Mouse (Mus musculus) erythroblast, embryonic 14.5 days (primary cell): ENCODE results near the gene Lhb.

Experiments
- GATA1 ChIP-seq: IDR thresholded peaks from 2 replicates; pipeline ENCODE4 v1.6.1; 2012; ENCODE audit warnings: low read length, inconsistent platforms, mixed read lengths
- TAL1 ChIP-seq: IDR thresholded peaks from 3 replicates; pipeline ENCODE4 v1.6.1; 2012; ENCODE audit warnings: low read length, inconsistent platforms, mixed read lengths

DNA sequence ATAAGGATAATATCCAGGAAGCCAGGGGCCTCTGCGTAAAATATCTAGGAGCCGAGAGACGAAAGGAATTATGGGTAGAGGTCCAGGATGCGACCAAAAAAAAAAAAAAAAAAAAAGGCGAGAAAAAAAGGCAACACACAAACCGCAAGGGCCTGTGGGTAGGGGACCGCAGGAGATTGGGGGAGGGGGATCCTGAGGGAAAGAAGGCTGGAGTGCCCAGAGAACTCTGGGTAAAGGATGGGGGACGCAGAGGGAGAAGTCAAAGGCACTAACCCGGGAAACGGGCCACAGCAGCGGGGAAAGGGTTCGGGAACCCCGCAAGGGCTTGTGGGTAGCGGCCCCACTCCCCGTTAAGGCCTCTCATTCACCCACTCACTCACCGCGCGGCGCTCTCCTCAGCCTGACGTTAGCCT is 25.5 kb upstream of the Lhb start:
- no peak for TF ChIP-seq GATA1
- TF ChIP-seq TAL1: no peak
